Mouse (Mus musculus): Measurements from ENCODE around the gene Stmnd1. TPM values are rescaled to one million over a fixed set of nuclear protein-coding genes. Genes with fewer than 3 reads are reported as not detected.
"Not testable (repeated sequence)": the region's sequence is repeated elsewhere in the genome, so short reads cannot be mapped to it uniquely, and the experiment has no call there.

Gene Stmnd1
- polyA plus RNA-seq, 2 experiments from 2014 or later: not detected

DNA sequence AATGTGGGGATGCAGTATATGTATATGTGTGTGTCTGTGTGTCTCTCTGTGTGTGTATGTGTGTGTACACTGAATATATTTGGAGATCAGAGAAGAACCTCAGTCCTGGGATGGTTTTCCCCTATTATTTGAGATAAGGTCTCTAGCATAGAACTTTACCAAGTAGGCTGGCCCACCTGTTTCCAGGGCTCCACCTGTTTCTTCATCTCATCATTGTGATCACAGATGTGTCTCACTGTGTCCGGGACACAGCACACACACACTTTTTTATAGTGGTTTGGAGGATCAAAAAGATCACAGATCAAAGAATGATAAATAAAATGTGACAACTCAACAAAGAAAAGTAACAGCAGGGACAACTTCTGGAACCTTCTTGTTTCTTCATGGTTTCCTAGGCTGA is 17.0 kb downstream of the Stmnd1 start:
- ATAC-seq: no peak

DNA sequence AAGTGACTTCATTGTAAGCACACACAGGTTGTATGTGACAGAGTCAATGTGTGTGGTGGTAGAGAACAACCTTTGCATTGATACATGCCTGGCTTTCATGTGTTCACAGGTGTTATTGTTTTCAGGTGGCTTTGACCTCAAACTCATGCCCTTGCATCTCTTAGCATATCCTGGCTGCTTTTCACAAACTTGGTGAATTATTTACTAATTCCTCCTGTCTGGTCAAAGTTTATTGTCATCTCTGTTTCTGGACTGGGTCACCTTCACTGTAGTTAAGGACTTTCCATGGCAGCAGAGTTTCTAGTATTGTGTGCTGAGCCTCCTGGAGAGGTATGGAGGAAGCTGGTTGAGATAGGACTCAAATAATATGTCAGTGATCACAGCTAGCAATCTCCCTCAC is 20.8 kb downstream of the Stmnd1 start:
- ATAC-seq: no peak

DNA sequence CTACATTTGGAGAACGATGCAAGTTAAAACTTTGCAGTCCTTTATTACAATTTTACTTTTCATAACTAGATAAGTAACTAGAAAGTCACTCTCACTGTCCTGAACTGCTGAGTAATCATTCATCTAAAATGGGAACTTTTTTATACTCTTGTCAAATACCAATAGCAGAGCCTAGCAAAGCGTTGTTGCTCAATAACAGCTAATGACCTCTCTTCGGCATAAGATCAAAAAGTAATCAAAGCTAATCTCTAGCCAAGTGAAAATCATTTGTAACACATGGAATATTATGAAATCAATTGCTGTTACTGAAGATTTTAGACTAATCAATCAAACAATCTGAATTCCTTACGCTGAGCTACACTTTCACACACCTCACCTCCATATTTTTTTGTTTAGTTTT is 24.2 kb downstream of the Stmnd1 start:
- ATAC-seq: no peak

DNA sequence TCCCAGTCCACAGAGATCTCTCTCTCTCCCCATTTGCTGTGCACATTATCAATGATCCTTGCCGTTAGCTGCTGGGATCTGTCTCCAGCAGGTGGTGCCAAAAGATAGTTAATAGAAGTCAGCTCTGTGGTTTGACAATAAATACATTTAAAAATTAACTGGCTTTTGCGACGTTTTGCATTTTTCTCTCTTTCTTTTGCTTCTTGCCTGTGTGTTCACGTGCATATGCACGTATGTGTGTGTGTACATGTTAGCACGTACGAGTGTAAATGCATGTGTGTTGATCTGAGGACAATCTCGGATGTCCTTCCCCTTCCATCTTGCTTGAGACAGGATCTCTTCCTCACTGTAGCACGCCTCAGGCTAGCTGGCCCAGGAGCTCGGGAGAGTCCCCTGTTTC is 37.3 kb downstream of the Stmnd1 start:
- peak; percentile 43 for ATAC-seq

DNA sequence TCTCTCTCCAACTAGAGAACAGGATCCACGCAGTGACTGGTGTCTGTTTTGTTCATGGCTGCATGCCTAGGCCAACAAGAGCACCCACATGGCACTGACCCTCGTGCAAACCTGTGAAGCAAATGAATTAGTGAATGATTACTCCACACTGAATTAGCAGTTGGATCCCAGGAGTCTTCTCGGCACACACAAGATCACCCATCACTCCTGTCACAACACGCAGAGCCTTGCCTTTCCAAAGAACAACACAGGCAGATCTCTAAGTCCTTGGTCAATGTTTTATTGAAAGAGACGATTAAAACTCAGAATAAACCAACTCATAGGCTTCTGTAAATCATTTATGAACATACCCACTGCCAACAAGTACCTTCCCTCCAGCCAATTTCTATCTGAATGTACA is 39.7 kb downstream of the Stmnd1 start:
- ATAC-seq: no peak

DNA sequence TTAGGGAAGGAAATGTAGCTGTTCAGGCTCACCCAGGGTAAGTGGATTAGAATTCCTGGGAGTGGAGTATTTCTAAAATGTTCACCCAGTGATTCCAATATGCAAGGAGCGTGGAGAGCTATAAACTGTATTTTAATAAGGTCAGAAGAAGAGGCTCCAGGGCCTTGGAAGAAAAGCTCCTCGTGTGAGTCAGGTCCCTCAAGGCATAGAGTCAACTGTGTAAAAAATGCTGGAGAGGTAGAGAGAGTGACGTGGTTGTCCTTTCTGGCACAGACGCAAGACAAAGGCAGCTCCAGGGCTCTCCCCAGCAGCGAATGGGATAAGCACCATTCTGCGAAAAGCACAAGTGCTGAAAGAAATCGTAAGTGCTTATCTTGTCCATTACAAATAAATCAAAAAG is 41.6 kb downstream of the Stmnd1 start:
- no peak for ATAC-seq

DNA sequence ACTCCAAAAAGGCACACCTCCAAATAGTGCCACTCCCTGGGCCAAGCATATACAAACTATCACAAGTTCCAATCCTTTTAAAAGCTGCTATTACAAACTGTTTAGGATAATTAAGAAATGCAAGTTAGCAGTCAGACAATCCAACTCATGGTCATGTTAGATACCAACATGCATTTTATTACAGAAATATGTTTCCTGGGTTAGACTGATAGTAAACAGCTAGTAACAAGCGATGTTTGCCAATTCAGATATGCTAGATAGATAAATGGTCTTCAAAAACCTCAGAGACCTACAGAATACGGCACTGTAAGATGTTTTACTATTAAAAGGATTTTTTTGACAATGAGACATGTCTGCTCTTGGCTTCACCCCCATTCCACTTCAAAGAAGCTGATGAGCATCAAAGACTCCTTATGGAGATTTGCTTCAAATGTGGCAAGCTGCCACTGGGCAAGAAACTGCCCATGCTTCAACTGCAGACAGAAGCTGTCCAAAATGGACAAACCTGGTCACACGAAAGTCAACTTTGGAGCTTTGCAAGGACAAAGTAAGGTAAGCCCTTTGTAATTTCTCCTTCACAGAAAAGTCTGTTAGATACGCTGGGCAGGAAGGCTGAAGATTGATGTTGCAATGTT is 52.9 kb downstream of the Stmnd1 start:
- ATAC-seq: no peak

DNA sequence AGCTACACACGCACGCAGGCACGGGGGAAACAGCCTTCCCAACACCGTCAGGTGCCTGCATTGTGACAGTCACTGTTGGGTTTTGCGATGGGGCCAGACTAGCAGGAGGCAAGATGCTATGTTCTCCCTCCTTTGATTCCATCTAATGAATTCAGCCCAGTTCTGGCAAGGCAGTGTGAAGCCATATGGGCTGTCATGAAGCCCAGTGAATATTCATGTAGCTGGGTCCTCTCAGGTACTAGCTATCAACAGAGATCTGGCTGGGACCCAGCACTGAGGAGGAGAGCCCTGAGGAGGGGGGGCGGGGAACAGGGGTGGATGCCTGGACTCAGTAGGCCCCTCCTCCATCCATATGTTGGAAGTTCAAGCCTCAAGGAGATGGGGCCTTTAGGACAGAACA is 61.5 kb downstream of the Stmnd1 start:
- ATAC-seq: no peak

DNA sequence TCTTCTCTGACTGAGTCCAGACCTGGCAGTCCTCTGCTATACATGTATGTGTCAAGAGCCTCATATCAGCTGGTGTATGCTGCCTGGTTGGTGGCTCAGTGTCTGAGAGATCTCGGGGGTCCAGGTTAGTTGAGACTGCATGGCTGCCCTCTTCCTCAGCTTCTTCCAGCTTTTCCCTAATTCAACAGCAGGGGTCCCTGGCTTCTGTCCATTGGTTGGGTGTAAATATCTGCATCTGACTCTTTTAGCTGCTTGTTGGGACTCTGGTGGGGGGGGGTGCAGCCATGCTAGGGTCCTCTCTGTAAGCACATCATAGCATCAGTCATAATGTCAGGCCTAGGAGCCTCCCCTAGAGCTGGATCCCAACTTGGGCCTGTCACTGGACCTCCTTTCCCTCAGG is 62.8 kb downstream of the Stmnd1 start:
- not testable (repeated sequence) for ATAC-seq

DNA sequence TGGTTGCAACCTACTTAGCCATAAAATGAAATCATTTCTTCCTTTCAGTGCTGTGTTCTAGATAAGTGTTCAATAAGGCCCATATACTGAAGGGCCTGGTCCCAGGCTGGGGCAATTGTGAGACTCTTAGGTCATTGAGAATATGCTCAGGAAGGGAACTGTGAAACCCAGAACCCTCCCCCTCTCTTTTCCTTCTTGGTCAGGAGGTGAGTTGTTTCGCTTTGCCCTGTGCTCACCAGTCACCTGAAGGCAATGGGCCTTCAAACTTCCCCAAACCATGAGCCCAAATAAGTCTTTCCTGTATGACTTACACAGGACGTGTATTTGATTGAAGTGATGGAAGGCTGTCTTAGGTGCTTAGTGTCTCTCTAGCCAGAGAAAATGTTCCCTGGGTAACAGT is 64.3 kb downstream of the Stmnd1 start:
- ATAC-seq: peak; percentile 64

DNA sequence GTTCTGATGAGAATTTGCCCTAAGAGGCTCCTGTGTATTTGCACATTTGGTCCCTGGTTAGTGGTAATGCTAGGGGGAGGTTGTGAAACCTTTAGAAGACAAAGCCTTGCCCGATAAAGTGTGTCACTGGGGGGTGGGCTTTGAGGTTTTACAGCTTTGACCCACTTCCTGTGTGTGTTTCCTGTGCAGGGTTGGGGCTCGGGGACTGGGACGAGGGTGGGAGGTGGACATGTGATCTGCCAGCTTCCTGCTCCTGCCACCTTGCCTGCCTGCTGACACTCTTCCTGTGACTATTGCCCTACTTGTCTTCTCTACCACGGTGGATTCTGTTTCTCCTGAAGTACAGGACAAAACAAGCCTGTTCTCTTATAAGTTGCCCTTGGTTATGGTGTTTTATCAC is 66.4 kb downstream of the Stmnd1 start:
- ATAC-seq: peak; percentile 94

DNA sequence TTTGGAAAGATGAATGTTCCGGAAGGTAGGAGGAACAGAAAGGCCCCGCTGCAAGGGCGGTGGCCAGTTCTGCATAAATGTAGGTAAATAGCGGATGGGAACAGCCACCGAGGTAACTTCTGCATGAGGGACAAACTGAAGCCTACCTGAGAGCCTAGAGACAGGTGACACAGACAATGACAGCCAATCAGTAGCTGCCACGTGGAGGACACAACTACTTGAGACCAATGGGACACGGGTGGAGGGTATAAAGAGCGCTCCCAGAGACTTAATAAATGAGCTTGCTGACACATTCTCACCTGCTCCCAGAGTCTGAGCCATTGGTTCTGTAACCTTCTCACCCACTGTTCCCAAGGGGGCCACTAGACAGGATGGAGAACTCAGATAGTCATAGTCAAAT is 67.1 kb downstream of the Stmnd1 start:
- no peak for ATAC-seq

DNA sequence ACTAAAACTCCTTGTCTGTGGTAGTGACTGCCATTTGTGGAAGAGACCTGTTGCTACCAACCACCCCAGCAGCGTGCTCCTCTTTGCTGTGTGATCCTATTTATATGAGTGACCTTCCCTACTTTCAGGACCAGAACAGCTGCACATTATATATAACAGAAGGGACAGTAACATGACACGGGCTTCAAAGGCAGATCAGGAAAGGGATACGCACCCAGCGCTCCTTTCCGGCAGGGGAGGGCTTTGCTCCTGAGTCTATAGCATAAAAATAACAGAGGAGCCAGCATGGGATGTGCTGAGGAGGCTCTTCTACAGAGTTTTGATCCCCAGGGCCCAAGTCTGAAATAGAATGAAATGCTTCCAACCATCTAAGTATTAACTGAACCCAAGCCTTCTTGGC is 67.9 kb downstream of the Stmnd1 start:
- no peak for ATAC-seq

DNA sequence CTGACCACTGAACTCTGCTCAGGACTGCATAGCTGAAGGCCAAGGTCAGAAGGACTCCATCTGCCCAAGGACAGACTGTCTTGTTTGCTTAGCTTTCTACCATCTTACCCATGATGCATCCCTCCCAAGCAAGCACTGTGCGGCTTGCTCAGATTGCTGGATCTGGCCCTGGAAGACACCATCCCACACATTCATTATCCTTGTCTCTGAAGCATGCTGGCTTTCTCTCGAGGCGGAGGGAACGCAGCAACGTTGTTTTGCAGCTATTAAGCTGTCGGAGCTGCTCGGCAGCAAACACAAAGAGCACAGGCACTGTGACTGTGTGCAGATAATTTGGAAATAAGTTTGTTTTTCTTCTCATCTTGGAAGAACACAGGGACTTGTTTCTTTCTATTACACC is 69.7 kb downstream of the Stmnd1 start:
- ATAC-seq: no peak

DNA sequence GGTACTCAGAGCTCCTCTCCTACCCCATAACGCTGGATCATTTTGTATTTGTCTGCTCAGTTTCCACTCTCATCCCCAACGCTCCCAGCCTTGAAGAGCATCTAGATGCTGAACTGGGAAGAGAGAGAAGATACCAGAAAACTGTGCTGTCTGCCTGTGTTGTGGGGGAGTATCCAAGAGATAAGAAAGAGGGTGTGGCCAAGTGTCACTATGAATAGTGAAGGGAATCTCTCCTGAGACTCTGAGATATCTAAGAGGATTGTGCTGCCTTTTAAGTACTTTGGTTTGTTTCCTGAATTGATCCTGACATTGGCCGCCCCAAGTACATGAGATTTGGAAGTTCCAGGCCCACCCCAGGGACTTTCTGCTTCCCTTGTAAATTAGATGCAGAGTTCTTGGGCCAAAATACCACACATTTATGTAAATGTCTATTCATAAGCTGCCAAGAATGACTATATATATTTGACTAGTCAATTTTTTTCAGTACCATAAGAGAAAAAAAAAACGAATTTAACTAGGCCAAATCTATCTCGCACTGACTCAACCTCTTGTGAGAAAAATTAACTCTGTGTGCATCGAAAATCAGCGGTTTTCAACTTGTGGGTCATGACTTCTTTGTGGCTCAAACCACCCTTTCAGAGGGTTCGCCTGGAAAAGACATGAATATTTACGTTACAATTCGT is 73.5 kb downstream of the Stmnd1 start:
- ATAC-seq: no peak

DNA sequence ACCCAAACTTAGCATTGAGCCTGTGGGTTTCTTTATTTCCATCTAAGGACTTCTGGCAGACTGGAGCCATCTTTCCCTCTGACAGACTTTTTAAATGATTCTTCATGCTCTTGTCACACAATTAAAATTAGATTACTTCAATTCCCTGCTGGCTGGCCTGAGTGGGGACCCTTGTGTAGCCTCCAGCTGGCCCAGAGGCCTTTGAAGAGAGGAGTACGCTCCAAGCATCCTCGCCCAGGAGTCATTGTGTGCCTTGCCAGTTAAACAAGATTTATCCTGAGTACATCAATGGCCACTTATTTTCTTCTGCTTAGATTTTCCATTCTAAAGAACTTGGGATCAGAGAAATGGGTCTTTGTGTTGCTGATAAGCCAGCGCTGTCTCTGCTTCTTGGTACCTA is 76.1 kb downstream of the Stmnd1 start:
- ATAC-seq: no peak

Other genes with a start within 250 kb of the Stmnd1 start
- not detected for gene Rbm24, start 144.7 kb downstream of the Stmnd1 start, polyA plus RNA-seq (2017; shearing (Covaris generic))
- 1 to 10 TPM in 1 of 2 experiments, not detected in 1; 1.1 TPM for gene Cap2, start 228.1 kb downstream of the Stmnd1 start, polyA plus RNA-seq (2017; shearing (Covaris generic))